Mouse (Mus musculus) gastrocnemius, postnatal 4 days (tissue): ENCODE measurements around the gene Asb7. TPM values are rescaled to one million over a fixed set of nuclear protein-coding genes. Genes with fewer than 3 reads are reported as not detected.

Experiments
- DNase-seq, 2 experiments: peaks; one replicate each; pipeline ENCODE4 v3.0.0; 2021 to 2022; ENCODE audit warnings: low spot score in 2 of 2, mixed read lengths in 2 of 2
- long read RNA-seq, 2 experiments: library from polyadenylated mRNA; stranded (forward); transcript quantifications; one replicate each; pipeline ENCODE4 v2.0.0; 2021
- total RNA-seq, 2 experiments: library from RNA; stranded (reverse); gene quantifications; 2 replicates each; pipeline ENCODE4 v1.2.3; 2021

The Asb7 gene
- total RNA-seq, result 10 to 100 TPM; 14.2 to 15.4 TPM
- long read RNA-seq, experiment 1, full-length matches to known transcripts, result 4 of 13 reads
- long read RNA-seq, experiment 1, partial matches to known transcripts, result 0 of 13 reads
- long read RNA-seq, experiment 1, other reads (novel, unspliced or antisense), result 9 of 13 reads
- long read RNA-seq, experiment 2, full-length matches to known transcripts, result 11 of 20 reads
- long read RNA-seq, experiment 2, partial matches to known transcripts, result 0 of 20 reads
- long read RNA-seq, experiment 2, other reads (novel, unspliced or antisense), result 9 of 20 reads

DNA sequence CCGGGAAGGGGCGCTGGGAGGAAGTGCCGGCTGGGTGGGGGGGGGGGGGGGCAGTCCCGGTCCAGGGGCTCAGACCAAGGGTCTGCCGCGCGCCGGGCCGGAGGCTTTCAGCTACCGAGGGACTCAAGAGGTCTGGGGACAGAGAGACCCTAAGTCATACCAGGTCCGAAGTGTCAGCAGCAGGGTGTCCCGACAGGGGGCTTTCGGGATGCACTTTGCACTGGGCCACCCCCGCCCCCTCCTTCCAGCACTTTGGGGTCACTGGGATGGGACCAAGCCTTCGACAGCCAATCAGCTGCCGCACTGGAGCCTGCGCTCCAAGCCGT lies at the start of gene Asb7:
Asb7 (minus strand) TSS at position 303 of the 326 bp plus-strand sequence.
- no peak for DNase-seq

DNA sequence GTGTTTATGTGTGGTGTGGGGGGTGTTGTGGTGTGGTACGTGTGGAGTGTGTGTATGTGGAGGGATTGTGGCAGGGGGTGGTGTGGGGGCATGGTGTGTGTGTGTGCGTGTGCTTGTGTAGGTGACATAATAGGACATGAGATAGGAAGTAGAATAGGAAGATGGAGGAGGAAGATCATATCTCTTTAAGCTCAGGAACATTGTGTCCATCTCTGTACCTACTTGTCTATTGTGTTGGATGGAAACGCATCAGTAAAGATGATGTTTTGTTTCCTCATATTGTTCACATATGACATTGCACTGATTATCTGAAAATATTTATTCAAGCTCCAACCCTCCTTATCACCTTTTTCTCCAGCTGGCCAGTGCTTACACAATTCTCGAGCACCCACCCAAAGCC lies 48.0 kb upstream of the Asb7 start:
- no peak for DNase-seq

DNA sequence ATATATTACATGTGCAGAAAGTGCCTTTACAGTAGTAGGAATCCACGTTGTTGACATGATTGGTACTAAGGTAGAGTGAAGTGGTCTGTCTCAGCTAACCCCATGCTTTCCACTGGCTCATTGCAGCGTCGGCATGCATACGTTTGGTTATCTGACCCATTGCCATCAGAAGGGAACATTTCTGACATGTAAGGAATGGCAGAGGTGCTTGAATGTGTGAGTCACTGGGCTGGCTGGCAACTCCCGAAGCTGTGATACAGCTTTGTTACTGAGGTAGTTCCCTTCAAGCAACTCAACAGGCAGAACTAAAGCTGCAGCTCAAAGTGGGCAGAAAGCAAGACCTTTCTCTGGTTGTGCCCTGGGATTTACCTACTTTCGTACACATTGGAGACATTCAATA lies 45.6 kb upstream of the Asb7 start:
- DNase-seq, result no peak

DNA sequence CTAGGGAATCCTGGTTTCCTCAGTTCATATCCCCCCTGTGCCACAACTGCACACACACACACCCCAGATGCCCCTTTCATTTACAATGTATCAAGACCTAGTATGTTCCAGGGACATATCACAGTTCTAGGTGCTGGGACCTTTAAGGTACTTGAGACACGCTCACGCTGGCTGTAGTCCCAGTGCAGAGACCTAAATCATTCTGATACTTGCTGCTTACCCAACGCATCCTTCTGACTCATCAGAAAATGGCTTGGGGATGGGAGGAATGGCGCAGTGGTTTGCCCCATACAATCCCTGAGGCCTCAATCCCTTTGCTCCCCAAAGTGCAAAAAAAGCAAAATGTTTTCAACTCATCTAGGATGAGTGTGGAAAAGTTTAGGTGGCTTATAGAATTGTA lies 45.1 kb upstream of the Asb7 start:
- DNase-seq, result no peak

DNA sequence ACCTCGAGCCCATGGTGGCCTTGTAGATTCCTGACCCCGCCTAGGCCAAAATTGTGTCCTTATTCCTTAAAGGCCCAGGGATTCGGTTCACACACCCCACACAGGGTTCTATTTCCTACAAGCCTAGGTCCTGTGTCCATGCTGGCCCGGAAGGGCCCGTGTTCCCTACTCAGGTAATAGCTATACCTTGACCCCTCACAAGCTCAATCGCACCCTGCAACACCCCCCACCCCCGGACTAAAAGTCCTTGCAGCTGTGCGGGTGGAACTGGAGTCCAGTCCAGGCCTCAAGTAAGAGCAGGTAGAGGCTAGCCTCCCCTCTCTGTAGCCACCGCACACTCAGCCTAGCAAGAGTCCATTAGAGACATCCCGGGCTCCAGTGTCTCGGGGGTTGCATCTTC lies 44.5 kb upstream of the Asb7 start:
- DNase-seq, result no peak

DNA sequence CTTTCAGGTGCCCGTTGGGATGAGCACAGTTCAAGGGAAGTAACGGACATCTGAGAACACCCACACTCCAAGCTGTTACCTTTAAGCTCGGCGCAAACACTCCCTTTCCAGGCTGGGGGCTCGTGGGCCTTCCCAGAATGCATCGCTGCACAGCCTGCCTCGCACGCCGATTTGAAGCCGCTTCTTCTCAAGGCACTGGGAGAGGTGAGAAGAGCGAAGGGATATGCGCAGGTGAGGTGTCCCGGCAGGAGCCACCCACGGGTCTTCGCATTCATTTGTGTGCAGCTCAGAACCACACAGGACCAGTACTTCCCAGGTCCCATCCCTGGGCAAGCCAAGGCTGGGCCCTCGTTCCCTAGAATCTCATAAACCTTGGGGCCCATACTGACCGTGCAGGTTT lies 44.0 kb upstream of the Asb7 start:
- DNase-seq, result no peak

DNA sequence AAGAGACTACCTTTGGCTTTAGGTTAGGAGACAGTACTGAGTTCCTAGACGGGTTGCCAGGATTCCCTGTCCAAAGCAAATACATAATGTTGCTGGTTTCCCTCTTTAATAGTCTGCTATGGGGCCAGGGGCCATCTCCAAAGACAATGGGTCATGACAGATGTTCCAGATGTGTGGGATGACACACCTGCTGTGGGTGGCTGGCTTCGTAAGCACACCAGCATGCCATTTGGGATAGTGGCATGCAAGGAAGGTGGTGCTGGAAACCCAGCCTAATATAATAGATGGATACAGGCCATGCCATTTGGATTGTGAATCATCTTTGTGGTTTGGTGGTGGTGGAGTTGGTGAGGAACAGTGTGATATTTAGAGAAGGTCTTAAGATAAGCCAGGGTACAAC lies 39.8 kb upstream of the Asb7 start:
- DNase-seq, result no peak

DNA sequence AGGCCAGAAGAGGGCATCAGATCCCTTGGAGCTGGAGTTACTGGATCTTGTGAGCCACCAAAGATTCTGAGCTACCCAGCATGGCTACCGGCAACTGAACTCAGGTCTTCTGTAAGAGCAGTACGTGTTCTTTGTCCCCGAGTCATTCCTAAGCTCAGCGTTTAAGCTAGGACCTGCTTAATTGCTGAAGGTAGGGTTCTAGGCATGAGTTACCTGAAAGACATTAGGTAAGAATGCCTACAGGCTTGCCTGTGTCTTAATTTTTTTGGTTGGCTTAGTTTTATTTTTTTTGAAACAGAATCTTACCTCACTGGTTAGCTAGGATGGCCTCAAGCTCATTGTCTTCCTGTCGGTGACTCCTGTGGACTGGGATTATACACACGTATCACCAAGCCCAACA lies 38.7 kb upstream of the Asb7 start:
- DNase-seq, result no peak

DNA sequence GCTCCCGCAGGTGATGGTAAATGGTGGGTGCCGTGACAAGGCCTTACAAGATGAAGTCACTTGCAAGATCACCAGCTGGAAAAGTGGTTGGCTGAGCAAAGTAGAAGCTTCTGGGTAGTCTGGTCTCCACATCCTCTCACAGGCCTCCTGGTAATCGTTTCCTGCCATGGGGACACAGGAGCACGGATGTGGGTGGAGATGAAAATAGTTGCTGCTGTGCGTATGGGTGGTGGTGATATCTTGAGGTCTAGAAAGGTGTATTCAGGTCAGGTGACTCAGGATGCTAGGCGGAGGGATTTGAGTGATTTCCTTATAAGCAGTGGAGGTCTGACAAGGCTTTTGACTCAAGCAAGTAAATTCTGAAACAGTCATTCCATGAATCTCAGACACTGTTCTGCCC lies 35.6 kb upstream of the Asb7 start:
- DNase-seq, result no peak

DNA sequence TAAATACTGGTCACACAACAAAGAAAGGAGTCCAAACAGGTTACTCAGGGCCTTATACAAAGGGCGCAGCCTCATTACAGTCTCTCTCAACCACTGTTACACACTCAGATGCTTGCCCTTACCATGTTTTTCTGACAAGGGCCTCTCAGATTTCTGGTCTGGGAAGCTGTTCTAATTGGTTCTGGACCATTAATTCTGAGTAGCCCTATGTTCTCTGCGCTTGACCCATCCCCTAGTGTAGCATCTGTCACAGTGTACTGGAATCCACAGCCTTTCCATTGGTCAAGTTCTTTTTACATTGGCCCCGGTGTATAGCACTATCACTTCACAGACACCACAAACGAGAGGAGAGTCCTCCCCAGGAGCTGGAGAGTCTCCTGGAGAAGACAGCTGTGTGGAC lies 35.1 kb upstream of the Asb7 start:
- DNase-seq, result no peak

DNA sequence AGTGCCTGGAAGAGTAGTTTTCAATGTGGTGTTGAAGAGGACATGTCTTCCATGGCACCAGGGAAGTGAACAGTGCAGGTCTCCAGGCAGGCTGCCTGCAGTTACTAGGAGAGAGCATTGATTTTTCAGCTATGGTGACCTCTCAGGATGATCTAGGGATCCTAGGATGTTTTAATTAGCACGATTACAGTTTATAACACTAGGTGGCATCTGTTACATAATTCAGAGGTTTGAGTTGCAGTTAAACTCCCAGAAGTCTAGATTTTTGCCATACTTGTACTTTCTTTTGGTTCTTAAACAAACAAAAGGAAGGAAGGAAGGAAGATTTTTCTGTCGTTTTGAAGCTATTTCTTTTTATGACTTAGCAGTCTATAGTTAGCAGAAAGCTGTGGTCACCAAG lies 21.8 kb upstream of the Asb7 start:
- DNase-seq, result no peak

DNA sequence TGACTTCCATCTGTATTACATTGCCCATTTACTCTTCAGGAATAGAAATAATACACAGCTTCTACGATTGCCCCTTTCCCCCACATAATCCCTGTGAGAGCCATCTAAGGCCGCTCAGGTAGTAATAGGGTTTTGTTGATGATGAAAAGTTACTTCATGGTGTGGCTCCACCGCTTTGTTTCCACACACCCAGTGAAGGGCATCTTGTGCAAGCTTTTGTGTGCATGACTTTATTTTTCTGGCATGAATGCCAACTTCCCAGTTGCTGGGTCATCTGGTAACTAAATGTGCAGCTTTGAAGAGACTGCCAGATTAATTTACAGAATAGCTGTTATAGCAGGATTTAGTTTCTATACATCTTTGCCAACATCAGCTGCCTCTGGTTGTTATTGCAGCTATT lies 15.2 kb upstream of the Asb7 start:
- no peak for DNase-seq

DNA sequence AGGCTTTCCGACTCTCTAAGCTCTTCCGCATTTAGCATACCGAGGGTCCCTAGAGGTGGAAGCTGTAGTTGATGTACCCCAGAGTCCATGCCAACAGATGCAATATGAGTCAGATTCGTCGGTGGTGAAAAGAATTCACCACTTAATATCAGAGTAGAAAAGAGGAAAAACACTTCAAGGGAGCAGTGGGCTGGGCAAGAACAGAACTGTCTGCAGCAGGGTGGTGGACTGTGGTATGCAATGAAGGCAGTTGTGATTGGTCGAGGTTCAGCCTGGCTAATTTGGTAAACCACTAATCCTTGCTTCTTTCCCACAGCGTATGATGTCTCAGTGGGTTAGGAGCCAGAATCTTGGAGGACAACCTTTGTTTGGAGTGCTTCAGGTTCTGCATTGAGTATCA lies 13.3 kb upstream of the Asb7 start:
- no peak for DNase-seq

DNA sequence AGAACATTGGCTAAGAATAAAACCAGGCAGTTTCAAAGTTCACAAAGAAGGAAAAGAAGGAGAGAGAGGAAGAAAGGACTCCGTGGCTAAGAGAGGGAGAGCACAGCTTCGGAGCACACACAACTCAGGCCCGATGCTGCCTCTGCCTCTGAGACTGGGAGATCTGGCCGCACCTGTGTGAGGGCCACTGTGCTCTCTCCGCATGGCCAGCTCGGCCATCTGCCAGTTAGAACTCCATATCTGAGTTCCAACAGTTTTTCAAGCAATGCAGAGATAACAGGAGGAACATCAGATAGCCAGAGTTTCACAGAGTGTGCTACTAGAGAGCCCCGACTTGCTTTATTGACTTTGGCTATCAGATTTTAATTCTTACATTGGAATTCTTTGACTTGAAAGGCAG lies 5.1 kb upstream of the Asb7 start:
- no peak for DNase-seq

DNA sequence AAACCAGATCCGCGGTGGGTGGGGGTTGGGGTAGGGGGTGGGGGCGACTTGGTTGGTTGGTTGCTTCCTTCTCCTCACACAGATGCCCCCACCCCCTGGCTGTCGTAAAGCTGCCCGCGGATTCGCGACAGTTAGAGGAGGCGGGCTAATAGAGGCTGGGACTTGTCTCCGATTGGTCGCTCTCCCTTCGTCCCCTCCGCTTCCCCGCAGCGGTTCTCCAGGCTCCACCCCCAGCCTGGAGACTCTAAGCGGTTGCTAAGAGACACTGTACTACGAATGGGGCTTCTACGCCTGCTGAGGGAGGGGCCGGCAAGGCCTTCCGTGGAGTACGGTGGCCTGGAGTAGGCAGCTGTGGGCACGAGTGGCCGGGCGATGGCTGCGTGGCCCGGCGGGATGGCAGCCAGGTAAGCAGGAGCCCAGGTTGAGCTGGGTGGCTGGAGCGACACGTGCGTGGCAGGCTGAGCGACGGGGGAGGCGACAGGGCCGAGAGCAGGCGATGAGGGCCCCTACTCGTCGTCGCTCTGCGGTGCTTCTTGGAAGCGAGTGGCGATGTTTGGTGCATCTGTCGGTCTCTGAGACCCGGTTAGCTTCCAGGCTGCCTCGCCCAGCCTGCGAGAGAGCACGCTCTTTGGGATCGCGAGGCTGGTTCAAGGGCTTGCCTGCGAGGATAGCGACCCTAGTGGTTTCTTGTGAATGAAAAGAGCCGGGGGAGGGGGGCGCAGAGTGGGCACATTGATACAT lies 394 bp upstream of the Asb7 start, which contains the start of gene Lins1:
Lins1 (plus strand) TSS at position 270 of the 741 bp plus-strand sequence.
- peak; percentile 88 to 97 for DNase-seq

DNA sequence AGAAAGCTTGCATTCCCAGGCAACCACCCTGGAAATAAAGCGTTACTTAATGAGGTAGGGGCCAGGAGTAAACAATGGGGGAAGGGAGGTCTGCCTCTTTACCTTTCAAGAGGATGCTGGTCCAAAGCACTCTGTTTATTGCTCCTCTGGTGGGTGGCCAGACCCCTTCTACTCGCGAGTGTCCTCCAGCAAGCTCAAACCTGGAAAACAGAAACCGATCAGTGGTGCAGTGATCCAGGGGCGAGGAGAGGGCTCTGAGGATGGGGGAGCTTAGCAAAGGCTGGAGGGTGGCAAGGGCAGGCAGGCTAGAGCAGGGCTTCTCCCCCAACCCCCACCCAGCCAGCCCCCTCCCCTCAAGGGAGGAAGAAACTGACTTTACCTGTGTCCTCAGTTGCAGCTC lies 675 bp downstream of the Asb7 start:
- no peak for DNase-seq

DNA sequence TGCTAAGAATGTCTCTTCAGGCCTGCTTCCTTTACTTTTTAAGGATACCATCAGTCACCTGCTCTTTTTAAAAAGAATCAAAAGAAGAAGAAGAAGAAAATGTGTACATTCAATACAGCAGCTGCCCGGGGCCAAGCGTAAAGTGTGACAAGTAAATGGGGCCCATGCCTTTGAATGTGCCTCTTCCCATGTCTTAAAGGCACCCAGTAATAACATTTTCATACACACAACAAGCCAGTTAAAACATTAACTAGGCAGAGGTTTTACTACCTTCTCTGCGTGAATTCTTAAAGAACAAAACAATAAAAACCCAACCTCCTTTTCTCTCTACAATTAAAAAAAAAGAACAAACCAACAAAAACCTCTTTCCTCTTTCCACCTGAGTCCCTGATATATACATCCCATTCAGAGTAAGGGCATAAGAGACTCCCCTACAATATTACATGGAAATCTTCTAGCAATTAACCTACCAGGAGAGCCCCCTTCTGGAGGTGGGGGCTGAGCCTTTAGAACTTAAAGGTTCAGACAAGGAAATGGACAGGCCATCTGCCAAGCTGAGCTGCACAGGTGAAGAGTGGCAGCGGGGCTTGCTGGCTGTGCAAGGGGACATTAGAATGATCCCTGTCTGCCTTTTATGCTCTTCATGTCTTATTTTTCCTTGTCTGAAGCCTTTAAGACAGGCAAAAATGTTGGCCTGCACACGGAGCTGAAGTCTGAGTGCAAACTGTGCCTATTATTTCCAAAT lies 7.1 kb downstream of the Asb7 start:
- no peak for DNase-seq

DNA sequence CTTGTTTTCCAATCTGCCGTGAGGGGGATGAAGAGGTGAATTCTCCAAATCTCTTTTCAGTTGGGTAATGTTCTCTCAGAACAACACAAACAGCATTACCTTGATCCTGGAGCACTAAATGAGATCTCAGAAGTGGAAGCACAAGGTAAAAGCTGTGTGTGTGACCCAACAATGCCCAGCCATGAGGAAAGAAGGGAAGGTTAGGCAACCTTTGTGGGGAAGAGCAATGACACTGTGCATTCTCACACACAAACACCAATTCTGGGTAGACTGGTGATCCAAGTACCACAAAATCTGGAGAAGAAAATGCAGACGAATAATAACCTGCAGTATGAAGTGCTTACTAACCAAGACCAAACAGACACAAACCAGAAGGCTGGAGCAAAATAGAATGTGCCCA lies 13.6 kb downstream of the Asb7 start:
- DNase-seq, result no peak

DNA sequence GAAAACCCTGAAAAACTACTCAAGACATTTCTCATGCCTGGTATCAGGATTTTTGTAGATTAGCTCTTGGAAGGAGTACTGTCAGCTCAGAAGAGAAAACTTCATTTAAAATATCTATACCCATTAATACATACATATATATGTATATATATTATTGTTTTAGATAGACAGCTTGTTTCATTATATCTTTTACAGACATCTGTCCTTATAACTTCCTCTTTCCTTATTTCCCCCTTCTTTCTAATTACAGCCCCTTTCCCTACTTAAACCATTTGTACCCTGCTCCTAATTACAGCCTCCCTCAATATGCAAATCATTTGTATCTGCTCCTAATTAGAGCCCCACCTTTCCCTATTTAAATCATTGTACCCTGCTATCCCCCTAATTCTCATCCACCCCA lies 22.3 kb downstream of the Asb7 start:
- DNase-seq, result no peak

DNA sequence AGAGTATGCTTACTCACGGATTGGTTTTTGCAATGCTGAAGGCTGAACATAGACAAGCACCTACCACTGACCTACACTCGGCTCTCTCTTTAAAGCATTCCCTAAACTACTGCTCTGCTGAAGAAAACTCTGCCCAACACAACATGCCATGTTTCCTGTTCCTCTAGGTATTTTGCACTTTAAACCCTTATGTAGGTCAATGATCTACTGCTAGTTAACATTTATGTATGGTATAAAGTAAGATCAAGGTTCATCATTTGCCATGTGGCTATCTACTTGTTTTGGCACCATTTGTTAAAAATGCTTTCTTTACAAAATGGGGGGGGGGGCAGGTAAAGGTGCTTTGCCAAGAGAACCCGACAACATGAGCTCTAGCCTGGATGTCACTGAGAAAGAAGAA lies 25.8 kb downstream of the Asb7 start:
- no peak for DNase-seq

DNA sequence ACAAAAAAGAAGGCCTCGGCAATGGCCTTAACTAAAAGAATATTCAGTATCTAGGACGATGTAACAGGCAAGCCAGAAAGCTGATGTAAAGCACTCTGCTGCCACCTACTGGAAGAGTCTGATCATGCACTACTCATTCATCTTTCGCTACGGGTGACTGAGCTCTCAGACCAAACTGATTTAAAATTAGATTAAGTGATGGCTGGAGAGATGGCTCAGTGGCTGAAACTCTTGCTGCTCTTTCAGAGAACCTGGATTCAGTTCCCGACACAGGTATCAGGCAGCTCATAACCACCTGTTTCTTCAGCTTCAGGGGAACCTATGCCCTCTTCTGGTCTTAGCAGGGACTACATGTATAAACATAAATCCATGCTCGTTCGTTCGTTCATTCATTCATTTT lies 27.8 kb downstream of the Asb7 start:
- peak; percentile 58 to 80 for DNase-seq

DNA sequence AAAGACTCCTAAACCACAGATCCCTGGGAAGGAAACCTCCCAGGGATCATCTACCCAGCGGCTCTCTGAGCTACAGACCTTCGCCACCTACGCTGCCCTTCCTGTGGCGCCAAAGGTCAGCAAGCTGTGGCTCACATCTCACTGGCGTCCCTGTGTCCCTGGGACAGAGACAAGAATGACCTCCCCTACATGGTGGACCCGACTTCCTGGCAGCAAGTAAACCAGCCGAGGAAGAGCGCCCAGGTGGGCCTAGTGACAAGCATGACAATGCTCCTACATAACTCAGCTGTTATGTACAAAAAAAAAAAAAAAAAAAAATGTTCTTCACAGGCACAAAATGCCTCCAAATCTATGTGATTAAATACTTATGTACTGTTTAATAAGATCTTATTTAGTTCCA lies 28.4 kb downstream of the Asb7 start:
- no peak for DNase-seq

DNA sequence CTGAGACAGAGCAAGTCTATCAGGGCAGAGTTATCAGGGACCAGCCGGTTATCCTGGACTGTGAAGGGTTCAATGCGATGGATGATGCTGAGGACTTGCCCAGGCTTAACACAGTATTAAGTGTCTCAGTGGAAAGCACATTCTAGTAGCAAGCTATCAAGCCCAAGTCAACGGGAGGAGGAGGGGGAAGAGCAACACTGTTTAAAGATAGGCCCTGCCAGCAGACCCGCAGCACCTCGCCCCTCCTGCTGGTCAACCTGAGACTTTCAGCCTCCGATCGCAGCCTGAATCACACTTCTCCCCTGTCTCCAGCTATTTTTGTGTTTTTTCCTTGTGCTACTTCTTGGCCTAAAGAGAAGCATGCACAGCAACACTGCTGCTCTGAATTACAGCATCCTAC lies 29.1 kb downstream of the Asb7 start:
- no peak for DNase-seq
